Mouse (Mus musculus) thymus, adult 2 months (tissue): ENCODE measurements around the gene Osbpl10. TPM values are rescaled to one million over a fixed set of nuclear protein-coding genes. Genes with fewer than 3 reads are reported as not detected.

Experiments
- DNase-seq: peaks from one replicate; pipeline ENCODE4 v3.0.0; 2021
- H3K27ac ChIP-seq: fragments of 200-500 bp; 2 replicates; pipeline ENCODE4 v1.5.1; 2012; ENCODE audit warnings: low read length, control low read depth; ENCODE audit not compliant: control insufficient read depth, insufficient read depth
- H3K27me3 ChIP-seq: fragments of 200-500 bp; 2 replicates; pipeline ENCODE4 v1.6.1; 2012; ENCODE audit warnings: mild to moderate bottlenecking, low read length, moderate library complexity, mixed read lengths; ENCODE audit not compliant: control insufficient read depth, insufficient read depth
- H3K36me3 ChIP-seq: fragments of 200-500 bp; 2 replicates; pipeline ENCODE4 v1.6.1; 2012; ENCODE audit warnings: mild to moderate bottlenecking, low read length, moderate library complexity; ENCODE audit not compliant: control insufficient read depth, insufficient read depth
- H3K4me1 ChIP-seq: fragments of 200-500 bp; replicated peaks from 2 replicates; pipeline ENCODE4 v1.6.1; 2012; ENCODE audit warnings: low read length; ENCODE audit not compliant: control insufficient read depth, insufficient read depth
- H3K4me3 ChIP-seq: fragments of 200-500 bp; 2 replicates; pipeline ENCODE4 v1.5.1; 2012; ENCODE audit warnings: mild to moderate bottlenecking, low read length, control low read depth, moderate library complexity; ENCODE audit not compliant: control insufficient read depth, insufficient read depth
- CTCF ChIP-seq: fragments of 200-500 bp; IDR thresholded peaks from 2 replicates; pipeline ENCODE4 v1.5.1; 2012; ENCODE audit warnings: mild to moderate bottlenecking, control low read depth, low read length, moderate library complexity, borderline replicate concordance; ENCODE audit not compliant: control insufficient read depth, poor library complexity, insufficient read depth; ENCODE audit errors: extremely low read depth
- POLR2A ChIP-seq: fragments of 200-500 bp; IDR thresholded peaks from 2 replicates; pipeline ENCODE4 v1.6.1; 2012; ENCODE audit warnings: mild to moderate bottlenecking, low read length, control low read depth, moderate library complexity; ENCODE audit not compliant: control insufficient read depth, poor library complexity, insufficient read depth; ENCODE audit errors: extremely low read depth
- WGBS: fragments of 180-500 bp; shearing (Covaris S2); methylation state at CpG from one replicate; pipeline ENCODE4 v1.1.7; 2018; 5-methylcytosine and 5-hydroxymethylcytosine counted together
- polyA plus RNA-seq: library from polyadenylated mRNA; depleted of rRNA; stranded (reverse); fragments of >200 nt; gene quantifications from 2 replicates; pipeline ENCODE4 v1.2.3, GENCODE M21; 2012

Osbpl10 gene
- polyA plus RNA-seq, 1 experiment, result 10.3 TPM

- WGBS, result 21% methylated on average over 7 of the region's 7 CpGs
- H3K27ac ChIP-seq, result peak overlapping the region; percentile 41; the same call in 1 of the 2 replicates
Measured at GRCm38 (mm10) chr9:115214572-115215571, 236.5 kb downstream of the Osbpl10 start.

GRCm38 (mm10) chr9:115215830-115216701 is 237.7 kb downstream of the Osbpl10 start:
- Histone ChIP-seq H3K27me3 (no peaks in the 10 kb centered on the region), H3K27ac (no peak overlapping the region), H3K4me3 (no peak overlapping the region), H3K36me3 (no peaks in the 10 kb centered on the region), H3K4me1 (peaks cover 18% of the 10 kb centered on the region)
- no peak for DNase-seq
- no peak for TF ChIP-seq POLR2A
- TF ChIP-seq CTCF, result no peak
- 93% methylated on average over 21 of the region's 21 CpGs for WGBS

More at GRCm38 (mm10) chr9:115214572-115215571, 236.5 kb downstream of the Osbpl10 start:
- no peaks in the 10 kb centered on the region for H3K27me3 ChIP-seq
- no peaks in the 10 kb centered on the region for H3K36me3 ChIP-seq
- H3K4me3 ChIP-seq, result no peak overlapping the region
- no peak for DNase-seq
- TF ChIP-seq POLR2A (no peak), CTCF (no peak)
- H3K4me1 ChIP-seq, result peaks cover 13% of the 10 kb centered on the region

DNA sequence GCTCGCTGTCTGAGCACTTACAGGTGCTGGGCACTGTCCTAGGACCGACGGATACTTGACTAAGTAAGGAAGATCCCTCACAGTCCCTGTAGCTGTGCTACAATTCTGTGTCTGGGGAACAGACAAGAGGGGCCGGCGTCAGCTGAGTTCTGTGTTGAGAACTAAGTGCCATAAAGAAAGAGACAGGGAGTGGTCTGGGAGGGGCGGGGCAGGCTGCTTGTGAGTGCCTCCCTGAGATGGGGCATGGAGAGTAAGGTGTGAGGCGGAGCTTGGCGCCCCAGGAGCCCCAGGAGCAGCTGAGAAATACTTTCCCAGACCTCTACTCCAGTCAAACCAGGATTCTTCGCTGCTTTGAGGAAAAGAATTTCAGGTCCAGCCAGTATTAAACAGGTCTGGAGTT is 239.6 kb downstream of the Osbpl10 start:
- Histone ChIP-seq H3K4me3 (no peak overlapping the region), H3K27me3 (no peaks in the 10 kb centered on the region), H3K36me3 (no peaks in the 10 kb centered on the region), H3K4me1 (peaks cover 22% of the 10 kb centered on the region), H3K27ac (no peak overlapping the region)
- TF ChIP-seq CTCF, result no peak
- TF ChIP-seq POLR2A, result no peak
- DNase-seq, result no peak
- 81% methylated on average over 9 of the region's 9 CpGs for WGBS

- H3K4me1 ChIP-seq, result peaks cover 10% of the 10 kb centered on the region
- no peak overlapping the region for H3K4me3 ChIP-seq
- no peak overlapping the region for H3K27ac ChIP-seq
- TF ChIP-seq CTCF (no peak), POLR2A (no peak)
- H3K36me3 ChIP-seq, result no peaks in the 10 kb centered on the region
- 55% methylated on average over 7 of the region's 7 CpGs for WGBS
- no peak for DNase-seq
- H3K27me3 ChIP-seq, result no peaks in the 10 kb centered on the region
Measured at GRCm38 (mm10) chr9:115220466-115220865, 242.1 kb downstream of the Osbpl10 start.

GRCm38 (mm10) chr9:115221265-115221664 is 242.9 kb downstream of the Osbpl10 start:
- H3K4me3 ChIP-seq, result no peak overlapping the region
- H3K27ac ChIP-seq, result no peak overlapping the region
- TF ChIP-seq POLR2A (no peak), CTCF (no peak)
- DNase-seq, result no peak
- peaks cover 10% of the 10 kb centered on the region for H3K4me1 ChIP-seq
- 27% methylated on average over 7 of the region's 7 CpGs for WGBS
- H3K36me3 ChIP-seq, result no peaks in the 10 kb centered on the region
- no peaks in the 10 kb centered on the region for H3K27me3 ChIP-seq

GRCm38 (mm10) chr9:115224744-115225354 is 246.5 kb downstream of the Osbpl10 start:
- peaks cover 9% of the 10 kb centered on the region for H3K4me1 ChIP-seq
- no peaks in the 10 kb centered on the region for H3K36me3 ChIP-seq
- H3K27ac ChIP-seq, result no peak overlapping the region
- H3K27me3 ChIP-seq, result no peaks in the 10 kb centered on the region
- H3K4me3 ChIP-seq, result no peak overlapping the region
- 92% methylated on average over 7 of the region's 7 CpGs for WGBS
- DNase-seq, result no peak
- TF ChIP-seq POLR2A (no peak), CTCF (no peak)
